Mouse (Mus musculus) small intestine, adult 2 months (tissue): ENCODE data around the gene Wwox.

Experiments
- CTCF ChIP-seq: fragments of 200-500 bp; IDR thresholded peaks from 2 replicates; pipeline ENCODE4 v1.5.1; 2012; ENCODE audit warnings: low read depth, mild to moderate bottlenecking, control low read depth, inconsistent platforms, low read length, moderate library complexity, mixed read lengths; ENCODE audit not compliant: insufficient replicate concordance, insufficient read length; ENCODE audit errors: extremely low read depth
- POLR2A ChIP-seq: fragments of 200-500 bp; IDR thresholded peaks from 2 replicates; pipeline ENCODE4 v1.6.1; 2012; ENCODE audit warnings: low read depth, mild to moderate bottlenecking, control low read depth, inconsistent platforms, low read length, moderate library complexity

DNA sequence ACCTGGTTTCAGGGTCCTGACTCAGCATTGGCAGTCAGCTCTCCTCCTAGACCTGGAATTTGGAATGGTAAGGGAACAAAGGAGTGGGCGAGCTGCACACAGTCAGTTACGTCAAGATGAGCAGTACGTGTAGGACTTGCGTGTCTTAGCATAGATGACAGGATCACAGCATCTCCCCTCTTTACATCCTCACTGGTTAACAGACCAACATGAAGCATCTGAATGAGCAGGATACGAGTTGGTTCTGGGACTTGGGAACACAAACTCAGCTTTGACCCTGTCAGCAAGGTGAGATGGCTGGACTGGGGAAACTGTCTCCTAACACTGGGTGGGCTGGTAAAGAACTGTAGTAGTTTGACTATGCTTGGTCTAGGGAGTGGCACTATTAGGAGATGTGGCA lies 40.2 kb upstream of the Wwox start:
- TF ChIP-seq POLR2A = no peak
- no peak for TF ChIP-seq CTCF
